Mouse (Mus musculus) cerebellum, adult 11-12 months (tissue): ENCODE measurements at regions not wholly inside any gene's neighbourhood (a gene's known extent, or its start where the extent isn't known, plus 50 kb on each side); places are given as distances from the start of the nearest gene placed in this dataset.

Experiments used
- DNase-seq: peaks from one replicate; pipeline ENCODE4 v3.0.0; 2022

- DNase-seq = no peak
These were observed 90.6 kb upstream of the Sesn3 start for GRCm38 (mm10) chr9:14184261-14184660.

DNA sequence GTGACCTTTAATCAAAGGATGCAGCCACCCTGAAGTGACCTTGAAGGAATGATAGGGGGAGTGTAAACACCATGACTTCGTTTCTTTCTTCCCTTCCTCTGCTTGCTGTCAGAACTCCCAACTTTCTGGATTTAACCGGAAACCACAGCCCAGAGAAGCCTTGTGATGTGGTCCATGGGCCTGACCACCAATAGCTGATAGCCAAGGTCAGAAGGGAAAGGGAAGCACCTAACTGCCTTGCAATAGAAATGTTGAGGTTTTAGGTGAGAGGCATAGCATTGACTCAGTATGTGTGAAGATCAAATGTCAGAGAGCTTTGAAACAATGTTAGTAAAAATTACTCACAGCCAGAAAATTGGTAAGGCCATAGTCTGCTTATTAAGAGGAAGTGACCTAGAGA is 89.2 kb upstream of the Sesn3 start:
- no peak for DNase-seq

DNA sequence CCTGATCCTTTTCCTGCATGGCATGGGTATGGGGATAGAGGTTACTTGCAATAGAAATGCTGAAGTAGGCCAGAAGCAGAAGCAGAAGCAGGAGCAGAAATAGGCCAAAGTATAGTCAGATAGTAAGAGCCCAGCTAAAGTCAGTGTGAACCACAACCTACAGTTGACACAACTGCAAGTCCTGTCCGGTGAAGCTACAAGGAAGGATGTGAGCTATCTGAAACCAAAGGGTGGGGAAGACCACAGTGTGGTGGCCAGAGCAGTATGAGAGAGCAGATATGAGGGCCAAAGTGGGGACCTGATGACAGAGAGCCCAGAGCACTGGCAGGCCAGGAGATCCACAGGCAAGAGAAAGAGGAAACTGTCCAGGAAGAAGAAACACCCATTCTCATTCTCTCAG is 87.1 kb upstream of the Sesn3 start:
- no peak for DNase-seq

- DNase-seq = no peak
These were observed 86.4 kb upstream of the Sesn3 start for GRCm38 (mm10) chr9:14188504-14188903.

DNA sequence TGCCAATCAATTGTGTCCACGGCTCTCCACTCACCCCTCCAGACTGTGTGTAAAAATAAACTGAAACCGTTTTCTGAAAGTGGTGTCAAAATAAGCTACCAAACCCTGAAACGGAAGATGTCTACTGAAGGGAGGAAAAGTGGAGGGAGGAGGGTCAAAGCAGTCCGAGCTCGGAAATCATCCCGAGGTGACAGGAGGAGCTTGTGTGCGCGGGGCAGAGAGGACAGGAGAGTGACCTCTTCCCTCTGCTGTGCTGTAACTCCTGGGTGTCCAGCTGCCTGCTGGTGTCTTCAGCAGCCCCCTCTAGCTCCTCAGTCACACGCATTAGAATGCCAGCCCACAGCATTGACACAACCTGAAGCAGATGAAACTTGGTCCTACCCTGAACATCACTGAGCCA is 84.2 kb upstream of the Sesn3 start:
- DNase-seq = no peak

- no peak for DNase-seq
These were observed 80.1 kb upstream of the Sesn3 start for GRCm38 (mm10) chr9:14194748-14195147.

DNA sequence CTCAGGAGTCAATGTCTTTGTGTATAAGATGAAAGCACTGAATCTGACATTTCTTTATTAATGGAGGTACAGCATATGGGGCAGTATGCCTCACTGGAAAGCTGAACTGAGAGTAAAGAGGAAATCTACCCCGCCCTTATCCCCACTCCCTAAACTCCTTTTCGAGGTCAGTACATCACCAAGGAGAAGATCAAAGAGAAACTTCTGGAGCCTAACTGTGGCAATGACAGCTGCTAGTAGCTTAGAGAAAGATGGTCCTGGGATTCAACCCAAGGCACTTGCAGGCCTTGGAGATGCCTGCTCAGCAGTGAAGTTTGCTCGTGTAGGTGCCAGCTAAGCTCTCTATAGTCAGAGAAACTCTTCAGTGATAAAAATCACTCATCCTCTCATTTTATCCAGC is 75.8 kb upstream of the Sesn3 start:
- no peak for DNase-seq

GRCm38 (mm10) chr9:14199983-14200700 is 74.7 kb upstream of the Sesn3 start:
- DNase-seq = no peak

DNA sequence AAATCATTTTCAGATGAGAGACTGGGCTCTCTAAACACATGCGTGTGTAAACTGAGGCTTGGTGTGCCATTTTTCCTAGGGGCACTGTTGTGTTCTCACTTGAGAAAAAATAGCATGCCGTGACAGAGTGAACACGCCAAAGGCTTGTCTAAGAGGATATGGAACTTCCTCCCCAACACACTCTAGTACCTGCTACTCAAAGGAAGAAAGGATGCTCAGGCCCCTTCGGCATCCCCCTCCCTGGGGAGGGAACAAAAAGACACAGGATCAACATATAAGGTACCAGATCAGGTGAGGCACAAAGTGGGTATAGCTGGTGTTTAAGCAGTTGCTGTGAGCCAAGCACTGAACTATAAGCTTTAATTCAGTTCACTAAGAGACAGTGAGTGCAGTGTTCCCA is 74.0 kb upstream of the Sesn3 start:
- DNase-seq = no peak

DNA sequence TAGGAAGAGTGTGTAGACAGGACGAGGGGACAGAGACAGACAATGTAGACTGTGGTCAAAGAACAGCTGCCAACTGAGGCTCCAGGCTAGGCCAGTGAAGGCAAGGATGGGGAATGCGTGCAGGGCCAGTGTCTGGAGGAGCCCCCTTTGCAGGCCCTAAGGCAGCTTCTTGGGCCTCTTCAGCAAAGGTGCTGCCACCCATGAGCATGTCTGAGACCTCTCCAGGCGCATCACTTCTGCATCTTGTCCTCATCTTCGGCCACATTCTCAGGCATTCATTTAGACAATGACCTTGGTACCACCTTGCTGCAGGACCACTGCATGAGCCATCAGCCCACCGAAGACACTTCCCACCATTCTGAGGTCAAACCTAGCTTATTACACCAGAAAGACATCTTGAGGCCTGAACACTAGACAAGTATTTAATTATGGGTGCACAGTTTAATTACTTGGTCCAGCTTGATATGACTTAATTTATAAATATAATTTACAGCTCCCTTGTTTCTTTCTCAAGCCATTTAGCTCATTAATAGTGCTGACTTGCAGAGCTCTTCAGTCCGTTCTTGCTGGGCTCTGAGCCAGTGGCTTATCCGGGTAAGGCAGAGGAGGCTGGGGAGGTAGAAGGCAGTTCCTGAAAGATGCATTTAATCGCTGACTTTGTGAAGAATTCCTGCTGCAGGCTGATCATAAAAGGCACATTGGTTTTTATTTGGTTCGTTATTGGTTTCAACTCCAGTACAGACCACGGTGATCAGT is 72.1 kb upstream of the Sesn3 start:
- no peak for DNase-seq

DNA sequence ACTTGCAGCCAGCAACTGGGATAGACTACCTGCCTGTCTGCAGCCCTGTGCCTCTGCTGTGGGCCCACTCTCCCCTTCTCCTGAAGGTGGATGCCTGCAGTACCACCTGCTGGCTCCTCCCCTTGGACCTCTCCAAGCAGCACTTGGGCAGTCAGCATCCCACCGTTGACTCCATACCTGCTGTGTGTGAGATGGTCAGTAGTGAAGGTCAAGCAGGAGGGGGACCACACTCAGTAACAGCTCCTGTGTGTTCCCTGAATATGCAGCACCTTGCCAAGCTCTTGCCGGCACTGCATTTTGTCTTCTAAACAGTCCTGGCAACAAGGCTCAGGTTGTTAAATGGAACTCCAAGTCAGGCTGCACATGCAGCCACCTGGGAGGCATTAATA is 71.6 kb upstream of the Sesn3 start:
- DNase-seq = no peak

DNA sequence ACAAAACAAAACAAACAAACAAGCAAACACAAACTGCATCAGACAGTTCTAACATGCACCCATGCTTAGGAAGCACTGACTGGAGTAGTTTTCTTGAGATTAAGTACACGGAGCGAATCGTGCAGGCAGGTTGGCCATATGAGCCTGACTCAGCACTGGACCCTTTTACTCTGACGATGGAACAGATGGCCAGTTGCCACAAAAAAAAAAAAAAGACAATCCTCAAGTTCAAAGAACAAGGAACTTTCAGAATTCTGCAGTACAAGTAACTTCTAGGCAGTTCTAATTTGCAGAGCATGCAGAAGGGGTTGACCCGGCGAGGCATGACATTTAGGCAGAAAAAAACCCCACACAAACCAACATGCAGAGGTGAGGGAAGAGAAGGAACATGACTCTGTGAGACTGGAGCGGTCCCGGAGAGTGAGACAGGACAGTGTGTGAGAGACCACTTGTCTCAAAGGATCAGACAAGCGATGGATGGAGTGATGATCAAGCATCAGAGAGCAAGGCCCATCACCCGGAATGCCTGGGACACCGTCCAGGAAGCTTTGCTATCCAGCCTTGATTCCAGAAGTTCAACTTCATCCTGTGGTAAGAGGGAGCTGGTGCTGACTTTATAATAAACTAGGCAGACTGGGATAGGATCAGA is 71.0 kb upstream of the Sesn3 start:
- no peak for DNase-seq

- no peak for DNase-seq
These were observed 70.0 kb upstream of the Sesn3 start for GRCm38 (mm10) chr9:14204817-14205216.

GRCm38 (mm10) chr9:14206838-14207560 is 67.9 kb upstream of the Sesn3 start:
- DNase-seq = no peak

DNA sequence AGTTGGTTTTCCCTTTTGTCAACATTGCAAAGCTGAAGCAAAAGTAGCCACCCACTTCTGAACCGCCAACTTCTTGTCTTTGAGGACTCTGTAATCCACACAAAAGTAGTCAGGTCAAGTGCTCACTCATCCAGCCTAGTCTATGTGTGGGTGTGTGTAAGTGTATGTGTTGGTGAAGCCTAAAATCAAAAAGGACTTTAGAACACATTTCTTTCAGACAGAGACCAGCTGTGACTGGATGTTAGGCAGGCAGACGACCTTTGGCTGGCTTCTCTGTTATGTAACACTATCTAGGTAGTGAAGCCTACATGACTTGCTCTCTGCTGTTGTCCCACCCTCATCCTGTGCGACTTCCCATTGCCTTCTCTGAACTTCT is 67.3 kb upstream of the Sesn3 start:
- no peak for DNase-seq

DNA sequence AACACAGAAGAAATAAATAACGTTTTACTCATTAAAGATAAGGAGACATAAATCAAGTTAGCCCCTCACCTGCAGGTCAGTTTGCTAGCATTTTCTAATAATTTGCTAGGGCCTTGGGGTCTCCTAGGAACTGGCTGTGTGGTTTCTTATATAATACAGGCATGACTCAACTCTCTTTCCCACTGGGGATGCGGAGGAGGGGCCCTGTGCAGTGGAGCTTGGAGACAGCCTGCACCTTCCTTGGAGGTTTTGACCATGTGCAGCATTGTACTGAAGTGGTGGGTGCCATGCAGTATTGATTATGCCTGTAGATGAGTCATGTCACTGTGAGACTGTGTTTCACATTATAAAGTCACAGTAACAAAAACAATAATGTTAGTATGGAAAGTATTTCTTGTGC is 61.6 kb upstream of the Sesn3 start:
- DNase-seq = no peak

- no peak for DNase-seq
These were observed 59.6 kb upstream of the Sesn3 start for GRCm38 (mm10) chr9:14215171-14215782.

- DNase-seq = no peak
These were observed 58.9 kb upstream of the Sesn3 start for GRCm38 (mm10) chr9:14215961-14216360.

DNA sequence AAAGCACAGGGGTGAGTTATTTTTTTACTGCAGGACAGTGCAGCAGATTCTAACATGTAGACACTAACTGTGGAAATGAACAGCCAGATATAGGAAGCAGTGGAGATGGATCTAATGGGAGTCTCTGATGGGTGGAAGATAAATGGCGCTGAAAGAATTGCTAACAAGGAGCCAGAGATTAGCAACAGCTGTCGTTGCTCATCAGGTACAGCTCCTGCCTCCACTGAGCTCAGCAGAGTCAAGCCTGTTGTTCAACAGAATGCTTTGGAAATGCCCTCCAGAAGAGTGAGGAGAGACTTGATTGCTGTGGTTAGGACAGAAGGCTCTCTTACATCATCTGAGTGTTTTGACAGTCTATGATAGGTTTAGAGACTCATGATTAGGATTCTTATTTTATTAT is 51.9 kb upstream of the Sesn3 start:
- DNase-seq = no peak
